Mouse (Mus musculus) intestine, embryonic 14.5 days (tissue): ENCODE results near the gene Zmat5. TPM values are rescaled to one million over a fixed set of nuclear protein-coding genes. Genes with fewer than 3 reads are reported as not detected.

ENCODE experiments used
- ATAC-seq: fragments of 200-750 bp; cut with Nextera tagmentation; replicated peaks from 2 replicates; pipeline ENCODE4 v1.8.0; 2017; ENCODE audit warnings: low read depth, moderate number of reproducible peaks, moderate TSS enrichment, moderate library complexity; ENCODE audit not compliant: low FRiP score, low TSS enrichment
- DNase-seq: peaks from one replicate; pipeline ENCODE4 v3.0.0-alpha.2; 2018; ENCODE audit warnings: low spot score
- H3K27ac ChIP-seq: fragments of 300-500 bp; sonication (generic); 2 replicates; pipeline ENCODE4 v1.5.1; 2014; ENCODE audit warnings: low read depth, mild to moderate bottlenecking, control low read depth
- H3K27me3 ChIP-seq: fragments of 300-500 bp; sonication (generic); replicated peaks from 2 replicates; pipeline ENCODE4 v1.6.1; 2014; ENCODE audit warnings: low read length, control low read depth; ENCODE audit not compliant: control insufficient read depth, insufficient read depth
- H3K36me3 ChIP-seq: fragments of 300-500 bp; sonication (generic); 2 replicates; pipeline ENCODE4 v1.6.1; 2014; ENCODE audit warnings: low read length, control low read depth; ENCODE audit not compliant: control insufficient read depth, insufficient read depth
- H3K4me1 ChIP-seq: fragments of 300-500 bp; sonication (generic); replicated peaks from 2 replicates; pipeline ENCODE4 v1.6.1; 2014; ENCODE audit warnings: low read length, control low read depth, mixed read lengths; ENCODE audit not compliant: control insufficient read depth, insufficient read depth
- H3K4me2 ChIP-seq: fragments of 300-500 bp; sonication (generic); 2 replicates; pipeline ENCODE4 v1.6.1; 2014; ENCODE audit warnings: low read length
- H3K4me3 ChIP-seq: fragments of 300-500 bp; sonication (generic); 2 replicates; pipeline ENCODE4 v1.5.1; 2014; ENCODE audit warnings: low read depth, low read length, control low read depth, mixed read lengths
- H3K9ac ChIP-seq: fragments of 300-500 bp; sonication (generic); 2 replicates; pipeline ENCODE4 v1.6.1; 2014; ENCODE audit warnings: mild to moderate bottlenecking, low read length
- H3K9me3 ChIP-seq: fragments of 300-500 bp; sonication (generic); 2 replicates; pipeline ENCODE4 v1.6.1; 2016; ENCODE audit warnings: low read length, control low read depth; ENCODE audit not compliant: control insufficient read depth
- WGBS: fragments of 180-500 bp; shearing (Covaris S2); extraction: QIAGEN DNeasy Blood & Tissue Kit; methylation state at CpG from one replicate; pipeline ENCODE4 v1.1.7; 2014; 5-methylcytosine and 5-hydroxymethylcytosine counted together
- polyA plus RNA-seq: library from polyadenylated mRNA; unstranded; fragments of >200 nt; fragmentation: Nextera tagmentation; extraction: Ambion mirVana; gene quantifications from 2 replicates; pipeline ENCODE4 v1.2.1, GENCODE M21; 2014

The Zmat5 gene
- polyA plus RNA-seq, 1 experiment from 2014 or later, result 59.4 TPM

- H3K27ac ChIP-seq, result no peak overlapping the region
- no peaks in the 10 kb centered on the region; the same call in 1 of the 2 replicates for H3K36me3 ChIP-seq
- H3K4me1 ChIP-seq, result no peaks in the 10 kb centered on the region
- H3K9ac ChIP-seq, result no peak overlapping the region
- no peaks in the 10 kb centered on the region for H3K9me3 ChIP-seq
- no peak for DNase-seq
- no peaks in the 10 kb centered on the region for H3K27me3 ChIP-seq
- no peak overlapping the region for H3K4me3 ChIP-seq
- no peak for ATAC-seq
- WGBS, result 56% methylated on average over 6 of the region's 6 CpGs
- no peak overlapping the region for H3K4me2 ChIP-seq
Observed at GRCm38 (mm10) chr11:4736355-4736754, 31.9 kb downstream of the Zmat5 start.

GRCm38 (mm10) chr11:4737682-4738081 lies 33.2 kb downstream of the Zmat5 start:
- no peaks in the 10 kb centered on the region; the same call in 1 of the 2 replicates for H3K36me3 ChIP-seq
- no peak overlapping the region for H3K27ac ChIP-seq
- H3K4me2 ChIP-seq, result no peak overlapping the region
- ATAC-seq (no peak), DNase-seq (no peak)
- no peak overlapping the region for H3K9ac ChIP-seq
- 87% methylated on average over 10 of the region's 10 CpGs for WGBS
- H3K4me3 ChIP-seq, result no peak overlapping the region
- H3K27me3 ChIP-seq, result no peaks in the 10 kb centered on the region
- no peaks in the 10 kb centered on the region for H3K4me1 ChIP-seq
- H3K9me3 ChIP-seq, result no peaks in the 10 kb centered on the region

- Histone ChIP-seq H3K9ac (no peak overlapping the region), H3K9me3 (no peaks in the 10 kb centered on the region), H3K27me3 (peaks cover 5% of the 10 kb centered on the region), H3K4me2 (no peak overlapping the region), H3K27ac (no peak overlapping the region), H3K4me3 (no peak overlapping the region), H3K36me3 (no peaks in the 10 kb centered on the region; the same call in 1 of the 2 replicates), H3K4me1 (no peaks in the 10 kb centered on the region)
- ATAC-seq (no peak), DNase-seq (no peak)
- 93% methylated on average over 16 of the region's 16 CpGs for WGBS
Observed at GRCm38 (mm10) chr11:4738719-4739118, 34.2 kb downstream of the Zmat5 start.

GRCm38 (mm10) chr11:4740785-4741184 lies 36.3 kb downstream of the Zmat5 start:
- Histone ChIP-seq H3K27me3 (peaks cover 26% of the 10 kb centered on the region), H3K4me1 (no peaks in the 10 kb centered on the region; the same call in 1 of the 2 replicates), H3K9ac (no peak overlapping the region), H3K4me3 (no peak overlapping the region), H3K9me3 (no peaks in the 10 kb centered on the region), H3K4me2 (no peak overlapping the region), H3K36me3 (no peaks in the 10 kb centered on the region; the same call in 1 of the 2 replicates), H3K27ac (no peak overlapping the region)
- ATAC-seq, result no peak
- 64% methylated on average over 5 of the region's 5 CpGs for WGBS
- DNase-seq, result no peak

- peaks cover 65% of the 10 kb centered on the region for H3K27me3 ChIP-seq
- H3K27ac ChIP-seq, result no peak overlapping the region
- peaks cover 7% of the 10 kb centered on the region for H3K4me1 ChIP-seq
- no peak overlapping the region for H3K4me3 ChIP-seq
- H3K9me3 ChIP-seq, result no peaks in the 10 kb centered on the region
- DNase-seq (no peak), ATAC-seq (no peak)
- WGBS, result 68% methylated on average over 6 of the region's 6 CpGs
- H3K4me2 ChIP-seq, result no peak overlapping the region
- H3K9ac ChIP-seq, result no peak overlapping the region
- H3K36me3 ChIP-seq, result no peaks in the 10 kb centered on the region
Observed at GRCm38 (mm10) chr11:4744691-4745090, 40.2 kb downstream of the Zmat5 start.

- Histone ChIP-seq H3K9me3 (no peaks in the 10 kb centered on the region), H3K27me3 (peaks cover 69% of the 10 kb centered on the region), H3K27ac (no peak overlapping the region), H3K4me2 (peak overlapping the region; percentile 76), H3K4me3 (peak overlapping the region; percentile 35), H3K36me3 (no peaks in the 10 kb centered on the region), H3K9ac (no peak overlapping the region), H3K4me1 (peaks cover 7% of the 10 kb centered on the region)
- WGBS, result under 1% methylated on average over 27 of the region's 39 CpGs
- no peak for ATAC-seq
- no peak for DNase-seq
Observed at GRCm38 (mm10) chr11:4745969-4746368, 41.5 kb downstream of the Zmat5 start.

- no peaks in the 10 kb centered on the region for H3K36me3 ChIP-seq
- ATAC-seq, result no peak
- H3K27ac ChIP-seq, result no peak within 1 kb of the TSS
- peak within 1 kb of the TSS; percentile 35 for H3K4me3 ChIP-seq
- no peaks in the 10 kb centered on the region for H3K9me3 ChIP-seq
- H3K9ac ChIP-seq, result no peak within 1 kb of the TSS
- H3K27me3 ChIP-seq, result peaks cover 69% of the 10 kb centered on the region
- WGBS, result 0% methylated on average over 10 of the region's 73 CpGs
- peak within 1 kb of the TSS; percentile 76 for H3K4me2 ChIP-seq
- no peak for DNase-seq
- peaks cover 7% of the 10 kb centered on the region for H3K4me1 ChIP-seq
Observed at GRCm38 (mm10) chr11:4746733-4747132, 42.3 kb downstream of the Zmat5 start, which contains the start of gene Cabp7. Gene Cabp7, minus strand, starts transcription at chr11:4746778.

GRCm38 (mm10) chr11:4747285-4747684 lies 42.8 kb downstream of the Zmat5 start:
- no peak for DNase-seq
- Histone ChIP-seq H3K9ac (no peak overlapping the region), H3K36me3 (no peaks in the 10 kb centered on the region), H3K4me1 (peaks cover 7% of the 10 kb centered on the region), H3K27ac (no peak overlapping the region), H3K4me2 (peak overlapping the region; percentile 76), H3K9me3 (no peaks in the 10 kb centered on the region), H3K4me3 (peak overlapping the region; percentile 35), H3K27me3 (peaks cover 69% of the 10 kb centered on the region)
- WGBS, result 2% methylated on average over 12 of the region's 12 CpGs
- no peak for ATAC-seq

- Histone ChIP-seq H3K27ac (no peak overlapping the region), H3K9me3 (no peaks in the 10 kb centered on the region; the same call in 1 of the 2 replicates), H3K4me2 (no peak overlapping the region), H3K27me3 (peaks cover 48% of the 10 kb centered on the region), H3K4me1 (peaks cover 7% of the 10 kb centered on the region), H3K4me3 (no peak overlapping the region), H3K36me3 (no peaks in the 10 kb centered on the region), H3K9ac (no peak overlapping the region)
- 3% methylated on average over 9 of the region's 9 CpGs for WGBS
- ATAC-seq (no peak), DNase-seq (peak; percentile 90)
Observed at GRCm38 (mm10) chr11:4750263-4750662, 45.8 kb downstream of the Zmat5 start.
